Mouse (Mus musculus) heart, embryonic 16.5 days (tissue): ENCODE data around the gene Slc7a5. TPM values are rescaled to one million over a fixed set of nuclear protein-coding genes. Genes with fewer than 3 reads are reported as not detected.

ENCODE experiments used
- ATAC-seq: fragments of 200-750 bp; cut with Nextera tagmentation; replicated peaks from 2 replicates; pipeline ENCODE4 v1.8.0; 2017; ENCODE audit warnings: moderate number of reproducible peaks; ENCODE audit not compliant: insufficient read depth, low FRiP score; ENCODE audit errors: extremely low read depth
- H3K27ac ChIP-seq: fragments of 300-500 bp; sonication (generic); 2 replicates; pipeline ENCODE4 v1.5.1; 2014; ENCODE audit warnings: mild to moderate bottlenecking, low read length, control low read depth, moderate library complexity
- H3K27me3 ChIP-seq: fragments of 300-500 bp; sonication (generic); 2 replicates; pipeline ENCODE4 v1.6.1; 2014; ENCODE audit warnings: low read length, mixed read lengths; ENCODE audit not compliant: control insufficient read depth, insufficient read depth
- H3K36me3 ChIP-seq: fragments of 300-500 bp; sonication (generic); 2 replicates; pipeline ENCODE4 v1.6.1; 2014; ENCODE audit not compliant: control insufficient read depth, insufficient read depth
- H3K4me1 ChIP-seq: fragments of 300-500 bp; sonication (generic); 2 replicates; pipeline ENCODE4 v1.6.1; 2014; ENCODE audit warnings: low read length, mixed read lengths; ENCODE audit not compliant: control insufficient read depth, insufficient read depth
- H3K4me2 ChIP-seq: fragments of 300-500 bp; sonication (generic); 2 replicates; pipeline ENCODE4 v1.6.1; 2014; ENCODE audit warnings: low read depth, mild to moderate bottlenecking, control low read depth, low read length
- H3K4me3 ChIP-seq: fragments of 300-500 bp; sonication (generic); 2 replicates; pipeline ENCODE4 v1.5.1; 2014; ENCODE audit warnings: mild to moderate bottlenecking, control low read depth, low read length
- H3K9ac ChIP-seq: fragments of 300-500 bp; sonication (generic); 2 replicates; pipeline ENCODE4 v1.6.1; 2014; ENCODE audit warnings: low read length, control low read depth
- H3K9me3 ChIP-seq: fragments of 300-500 bp; sonication (generic); replicated peaks from 2 replicates; pipeline ENCODE4 v1.6.1; 2016; ENCODE audit warnings: low read length; ENCODE audit not compliant: control insufficient read depth
- WGBS: fragments of 180-500 bp; shearing (Covaris S2); extraction: QIAGEN DNeasy Blood & Tissue Kit; methylation state at CpG from one replicate; pipeline ENCODE4 v1.1.7; 2014; 5-methylcytosine and 5-hydroxymethylcytosine counted together
- polyA plus RNA-seq: library from polyadenylated mRNA; unstranded; fragments of >200 nt; fragmentation: Nextera tagmentation; extraction: Ambion mirVana; gene quantifications from 2 replicates; pipeline ENCODE4 v1.2.1, GENCODE M21; 2015

Slc7a5 gene
- polyA plus RNA-seq, 1 experiment from 2014 or later: 14.4 TPM

DNA sequence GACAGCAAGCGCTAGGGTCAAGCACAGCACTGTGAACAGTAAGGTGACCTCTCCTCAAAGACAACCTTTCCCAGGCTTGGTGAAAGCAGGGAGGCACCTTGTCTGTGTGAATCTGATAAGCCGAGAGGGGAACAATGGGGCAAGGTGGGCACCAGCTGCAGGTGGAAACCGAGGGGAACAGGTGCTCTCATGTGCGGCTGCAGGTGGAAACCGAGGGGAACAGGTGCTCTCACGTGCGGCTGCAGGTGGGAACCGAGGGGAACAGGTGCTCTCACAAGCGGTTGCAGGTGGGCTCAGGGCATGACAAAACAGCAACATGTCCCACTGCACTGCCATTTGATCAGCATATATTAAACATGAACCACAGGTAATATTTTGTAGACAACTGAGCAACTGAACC lies 10.3 kb downstream of the Slc7a5 start:
- H3K9me3 ChIP-seq: no peaks in the 10 kb centered on the region
- no peak for ATAC-seq
- no peak overlapping the region for H3K4me2 ChIP-seq
- no peaks in the 10 kb centered on the region for H3K36me3 ChIP-seq
- WGBS: 85% methylated on average over 9 of the region's 9 CpGs
- no peaks in the 10 kb centered on the region for H3K27me3 ChIP-seq
- H3K4me1 ChIP-seq: peaks cover 33% of the 10 kb centered on the region
- H3K9ac ChIP-seq: no peak overlapping the region
- H3K27ac ChIP-seq: no peak overlapping the region
- H3K4me3 ChIP-seq: no peak overlapping the region

DNA sequence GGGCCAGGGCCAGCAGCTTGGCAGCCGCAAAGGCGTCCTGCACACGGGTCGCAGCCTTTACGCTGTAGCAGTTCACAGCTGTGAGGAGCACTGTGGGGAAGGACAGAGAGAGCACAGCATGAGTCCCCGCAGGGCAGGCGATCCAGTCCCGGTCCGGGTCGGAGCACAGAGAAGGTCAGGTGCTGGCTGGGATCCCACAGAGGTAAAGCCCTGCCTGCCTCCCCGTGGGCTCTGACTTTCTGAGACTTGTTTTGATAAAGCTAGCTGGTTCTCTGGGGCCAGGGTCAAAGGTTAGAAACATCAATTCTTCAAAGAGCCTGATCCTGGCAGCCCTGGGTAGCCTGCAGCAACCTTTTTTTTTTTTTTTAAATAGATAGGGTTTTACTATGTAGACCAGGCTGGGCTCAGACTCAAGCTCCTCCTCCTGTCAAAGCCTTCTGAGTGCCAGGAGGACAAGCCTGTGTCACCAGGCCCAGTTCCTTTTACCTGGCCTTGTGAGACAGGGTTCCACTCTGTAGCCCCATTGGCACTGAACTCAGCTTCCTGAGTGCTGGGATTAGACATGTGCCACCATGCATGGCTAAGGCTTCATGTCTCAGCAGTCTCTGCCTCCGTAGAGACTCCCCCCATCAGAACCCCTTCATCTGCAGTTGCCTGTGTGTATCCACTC lies 10.9 kb downstream of the Slc7a5 start:
- 63% methylated on average over 12 of the region's 12 CpGs for WGBS
- Histone ChIP-seq H3K36me3 (no peaks in the 10 kb centered on the region), H3K4me2 (no peak overlapping the region), H3K27me3 (no peaks in the 10 kb centered on the region), H3K4me3 (no peak overlapping the region), H3K9ac (no peak overlapping the region), H3K9me3 (no peaks in the 10 kb centered on the region), H3K4me1 (peaks cover 27% of the 10 kb centered on the region), H3K27ac (no peak overlapping the region)
- no peak for ATAC-seq

DNA sequence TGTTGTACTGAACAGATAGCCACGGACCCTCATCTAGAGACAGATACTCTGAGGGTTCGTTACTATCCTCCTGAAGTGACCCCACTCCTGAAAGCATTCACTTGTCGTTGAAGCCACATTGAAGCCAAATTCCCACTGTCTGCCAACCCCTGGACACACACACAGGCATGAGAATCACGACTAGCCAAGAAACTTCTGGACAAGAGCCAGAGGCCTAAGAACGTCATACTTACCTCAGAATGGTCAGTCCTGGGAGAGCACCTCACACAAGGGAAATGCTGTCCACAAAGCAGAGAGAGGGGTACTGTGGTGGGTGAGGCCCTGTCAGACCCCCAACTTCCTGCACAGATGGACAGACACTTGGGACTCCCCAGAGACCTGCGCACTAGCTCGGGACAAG lies 11.6 kb downstream of the Slc7a5 start:
- ATAC-seq: no peak
- Histone ChIP-seq H3K27me3 (no peaks in the 10 kb centered on the region), H3K4me3 (no peak overlapping the region), H3K36me3 (no peaks in the 10 kb centered on the region), H3K27ac (no peak overlapping the region), H3K4me2 (no peak overlapping the region), H3K9me3 (no peaks in the 10 kb centered on the region), H3K4me1 (peaks cover 24% of the 10 kb centered on the region), H3K9ac (no peak overlapping the region)
- WGBS: 62% methylated on average over 7 of the region's 7 CpGs

GRCm38 (mm10) chr8:121892875-121893274 lies 14.6 kb downstream of the Slc7a5 start:
- H3K9ac ChIP-seq: no peak overlapping the region
- H3K4me1 ChIP-seq: peaks cover 11% of the 10 kb centered on the region
- H3K4me3 ChIP-seq: no peak overlapping the region
- no peak for ATAC-seq
- no peaks in the 10 kb centered on the region for H3K27me3 ChIP-seq
- WGBS: 68% methylated on average over 5 of the region's 5 CpGs
- H3K27ac ChIP-seq: no peak overlapping the region
- H3K9me3 ChIP-seq: no peaks in the 10 kb centered on the region
- no peak overlapping the region for H3K4me2 ChIP-seq
- H3K36me3 ChIP-seq: no peaks in the 10 kb centered on the region

DNA sequence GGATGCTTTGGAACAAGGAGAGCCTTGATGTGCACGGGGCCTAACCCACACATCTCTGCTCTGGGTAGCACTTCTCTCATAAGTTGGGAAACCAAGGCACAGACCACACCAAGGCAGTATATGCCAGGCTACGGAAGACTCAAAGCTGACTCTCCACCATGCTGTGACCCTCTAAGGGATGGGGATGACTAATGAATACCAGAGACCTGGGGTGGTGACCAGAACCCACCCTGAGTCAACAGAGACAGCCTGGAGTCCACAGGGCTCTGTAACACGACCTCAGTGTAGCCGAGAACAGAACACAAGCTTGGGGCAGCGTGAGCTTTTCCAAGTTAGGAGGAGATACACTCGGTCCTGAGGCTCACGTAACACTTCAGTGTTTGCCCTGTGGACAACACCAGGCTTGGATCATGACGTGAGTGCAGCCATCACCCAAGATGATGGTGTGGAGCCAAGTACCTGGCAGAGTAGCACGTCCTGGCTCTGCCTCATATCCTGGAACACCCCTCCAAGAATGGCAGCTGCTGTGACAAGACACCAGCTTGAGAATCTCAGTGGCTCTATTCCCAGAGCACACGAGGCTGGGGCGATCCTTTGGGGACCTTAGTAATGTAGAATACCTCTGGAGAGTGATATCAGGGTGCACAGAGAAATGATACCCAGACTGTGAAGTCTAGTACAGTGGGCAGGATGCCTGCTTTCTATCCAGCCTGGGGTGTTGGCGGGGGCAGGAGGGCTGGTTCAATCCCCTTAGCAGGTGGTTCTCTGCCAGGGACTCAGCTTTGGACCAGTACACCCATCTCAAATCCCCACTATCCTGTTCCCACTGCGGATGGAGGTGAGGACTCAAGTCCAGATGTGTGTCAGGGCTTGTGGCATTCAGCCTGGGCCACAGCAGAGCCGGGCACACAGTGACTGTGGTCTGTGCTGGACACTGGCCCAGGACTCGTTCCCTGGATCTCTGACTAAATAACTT lies 17.4 kb downstream of the Slc7a5 start:
- WGBS: 70% methylated on average over 15 of the region's 15 CpGs
- no peak for ATAC-seq
- Histone ChIP-seq H3K9ac (no peak overlapping the region), H3K27ac (no peak overlapping the region), H3K4me3 (no peak overlapping the region), H3K36me3 (peaks cover 10% of the 10 kb centered on the region; the same call in 1 of the 2 replicates), H3K4me1 (peaks cover 8% of the 10 kb centered on the region; the same call in 1 of the 2 replicates), H3K9me3 (no peaks in the 10 kb centered on the region), H3K27me3 (no peaks in the 10 kb centered on the region), H3K4me2 (no peak overlapping the region)

- Histone ChIP-seq H3K4me1 (peaks cover 8% of the 10 kb centered on the region; the same call in 1 of the 2 replicates), H3K27ac (no peak overlapping the region), H3K36me3 (peaks cover 12% of the 10 kb centered on the region), H3K9me3 (no peaks in the 10 kb centered on the region), H3K9ac (no peak overlapping the region), H3K27me3 (no peaks in the 10 kb centered on the region), H3K4me3 (no peak overlapping the region), H3K4me2 (no peak overlapping the region)
- ATAC-seq: no peak
- WGBS: 86% methylated on average over 1 of the region's 1 CpGs
These were observed 18.2 kb downstream of the Slc7a5 start for GRCm38 (mm10) chr8:121889317-121889716.

- Histone ChIP-seq H3K4me2 (no peak overlapping the region), H3K27ac (no peak overlapping the region), H3K36me3 (peaks cover 22% of the 10 kb centered on the region), H3K4me3 (no peak overlapping the region), H3K9me3 (no peaks in the 10 kb centered on the region), H3K4me1 (peaks cover 2% of the 10 kb centered on the region; the same call in 1 of the 2 replicates), H3K9ac (no peak overlapping the region), H3K27me3 (no peaks in the 10 kb centered on the region)
- ATAC-seq: no peak
- whole genome bisulfite sequencing: 75% methylated on average over 1 of the region's 1 CpGs
These were observed 19.9 kb downstream of the Slc7a5 start for GRCm38 (mm10) chr8:121887547-121887946.

DNA sequence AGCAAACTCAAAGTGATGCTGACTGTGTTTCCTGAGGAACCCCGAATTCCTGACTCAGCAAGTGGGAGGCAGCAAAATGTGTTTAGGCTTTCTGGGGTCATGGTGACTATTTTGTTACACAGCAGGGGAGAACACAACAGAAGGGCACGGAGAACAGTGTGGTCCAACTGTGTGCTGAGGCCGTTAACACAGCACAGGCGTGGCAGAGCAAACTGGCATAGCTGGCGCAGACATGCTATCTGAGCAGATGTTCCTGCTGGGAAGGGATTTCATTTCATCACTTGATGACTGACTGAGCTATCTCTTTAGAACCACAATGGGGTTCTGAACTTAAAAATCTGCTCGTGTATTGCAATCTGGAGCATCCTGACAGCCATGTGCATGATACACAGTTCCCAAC lies 22.1 kb downstream of the Slc7a5 start:
- no peak for ATAC-seq
- Histone ChIP-seq H3K9me3 (no peaks in the 10 kb centered on the region), H3K4me2 (no peak overlapping the region), H3K36me3 (peaks cover 25% of the 10 kb centered on the region), H3K4me1 (peaks cover 15% of the 10 kb centered on the region), H3K27me3 (no peaks in the 10 kb centered on the region), H3K9ac (no peak overlapping the region), H3K4me3 (no peak overlapping the region), H3K27ac (no peak overlapping the region)
- 85% methylated on average over 6 of the region's 6 CpGs for WGBS

- Histone ChIP-seq H3K27me3 (no peaks in the 10 kb centered on the region), H3K9me3 (no peaks in the 10 kb centered on the region), H3K4me2 (no peak overlapping the region), H3K4me3 (no peak overlapping the region), H3K27ac (no peak overlapping the region), H3K36me3 (peaks cover 25% of the 10 kb centered on the region), H3K9ac (no peak overlapping the region), H3K4me1 (peaks cover 15% of the 10 kb centered on the region)
- 91% methylated on average over 9 of the region's 9 CpGs for WGBS
- no peak for ATAC-seq
These were observed 22.5 kb downstream of the Slc7a5 start for GRCm38 (mm10) chr8:121885001-121885400.
